Mouse (Mus musculus): ENCODE measurements around the gene Helt. TPM values are rescaled to one million over a fixed set of nuclear protein-coding genes. Genes with fewer than 3 reads are reported as not detected.

The Helt gene
- not detected in 2 replicates for polyA plus RNA-seq (2015; fragmentation: Nextera tagmentation; extraction: Ambion mirVana)

DNA sequence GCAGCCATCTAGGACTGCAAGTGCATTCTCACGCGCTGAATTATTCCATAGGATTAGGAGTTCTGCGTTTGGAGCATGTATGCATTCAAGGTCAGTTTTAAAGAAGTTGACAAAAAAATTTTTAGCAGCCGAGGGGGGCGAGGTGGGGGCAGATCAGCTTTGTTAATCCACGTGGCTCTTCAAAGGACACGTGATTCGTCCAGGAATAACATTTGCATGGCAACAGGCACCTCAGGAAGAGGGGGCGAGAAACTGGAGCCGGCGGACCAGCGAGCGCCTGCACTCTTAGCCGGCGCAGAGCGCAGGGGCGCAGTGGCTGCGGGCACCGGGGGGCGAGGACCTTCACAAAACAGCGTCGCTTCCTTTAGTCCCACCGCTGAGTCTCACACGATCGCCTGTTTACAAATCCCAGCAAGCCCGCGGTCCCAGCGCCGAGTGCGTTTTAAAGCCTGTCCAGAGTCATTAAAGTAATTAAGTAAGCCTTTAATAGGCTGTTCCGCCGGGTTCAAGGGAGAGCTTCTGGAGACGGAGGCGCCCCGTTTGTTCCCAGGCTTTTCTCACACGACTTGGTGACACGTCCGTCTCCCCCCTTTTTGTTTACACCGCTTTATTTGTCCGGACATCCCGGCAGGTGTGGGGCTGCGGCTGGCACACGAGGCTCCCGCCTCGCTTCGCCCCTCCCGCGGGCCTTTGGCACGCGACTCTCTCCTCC lies at the start of gene Helt:
TSS of gene Helt (minus strand) at position 491 of the 712 bp plus-strand sequence.
- no peak within 1 kb of the TSS for H3K4me2 ChIP-seq (replicated peaks; ENCODE audit: low read depth)
- H3K27me3 ChIP-seq (replicated peaks; ENCODE audit: control insufficient read depth, insufficient read depth, low read length), result peaks cover 80% of the 10 kb centered on the region
- H3K27ac ChIP-seq (ENCODE audit: low read depth, low read length), result no peak within 1 kb of the TSS
- no peak for ATAC-seq
- H3K9me3 ChIP-seq (ENCODE audit: control insufficient read depth), result no peaks in the 10 kb centered on the region
- H3K4me3 ChIP-seq (ENCODE audit: low read depth, low read length), result no peak within 1 kb of the TSS
- TF ChIP-seq CTCF (IDR thresholded peaks at IDR 0.05; ENCODE audit: low read depth), result no peak
- H3K36me3 ChIP-seq (ENCODE audit: control insufficient read depth, insufficient read depth), result no peaks in the 10 kb centered on the region
- WGBS, result under 1% methylated on average over 50 of the region's 50 CpGs
- no peak within 1 kb of the TSS for H3K9ac ChIP-seq (ENCODE audit: low read depth, low read length)
- no peaks in the 10 kb centered on the region for H3K4me1 ChIP-seq (replicated peaks; ENCODE audit: control insufficient read depth, insufficient read depth, low read length)

- H3K4me1 ChIP-seq (replicated peaks; ENCODE audit: control insufficient read depth, insufficient read depth, low read length), result no peaks in the 10 kb centered on the region
- no peaks in the 10 kb centered on the region for H3K27me3 ChIP-seq (replicated peaks; ENCODE audit: control insufficient read depth, insufficient read depth, low read length)
- no peak overlapping the region for H3K4me3 ChIP-seq (ENCODE audit: low read depth, low read length)
- 51% methylated on average over 13 of the region's 13 CpGs for WGBS
- TF ChIP-seq CTCF (IDR thresholded peaks at IDR 0.05; ENCODE audit: low read depth), result no peak
- no peak overlapping the region for H3K27ac ChIP-seq (ENCODE audit: low read depth, low read length)
- no peaks in the 10 kb centered on the region for H3K36me3 ChIP-seq (ENCODE audit: control insufficient read depth, insufficient read depth)
- H3K9ac ChIP-seq (ENCODE audit: low read depth, low read length), result no peak overlapping the region
- no peak for ATAC-seq
- H3K4me2 ChIP-seq (replicated peaks; ENCODE audit: low read depth), result no peak overlapping the region
- H3K9me3 ChIP-seq (ENCODE audit: control insufficient read depth), result no peaks in the 10 kb centered on the region
Measured at GRCm38 (mm10) chr8:46342272-46342671, 47.8 kb upstream of the Helt start.

DNA sequence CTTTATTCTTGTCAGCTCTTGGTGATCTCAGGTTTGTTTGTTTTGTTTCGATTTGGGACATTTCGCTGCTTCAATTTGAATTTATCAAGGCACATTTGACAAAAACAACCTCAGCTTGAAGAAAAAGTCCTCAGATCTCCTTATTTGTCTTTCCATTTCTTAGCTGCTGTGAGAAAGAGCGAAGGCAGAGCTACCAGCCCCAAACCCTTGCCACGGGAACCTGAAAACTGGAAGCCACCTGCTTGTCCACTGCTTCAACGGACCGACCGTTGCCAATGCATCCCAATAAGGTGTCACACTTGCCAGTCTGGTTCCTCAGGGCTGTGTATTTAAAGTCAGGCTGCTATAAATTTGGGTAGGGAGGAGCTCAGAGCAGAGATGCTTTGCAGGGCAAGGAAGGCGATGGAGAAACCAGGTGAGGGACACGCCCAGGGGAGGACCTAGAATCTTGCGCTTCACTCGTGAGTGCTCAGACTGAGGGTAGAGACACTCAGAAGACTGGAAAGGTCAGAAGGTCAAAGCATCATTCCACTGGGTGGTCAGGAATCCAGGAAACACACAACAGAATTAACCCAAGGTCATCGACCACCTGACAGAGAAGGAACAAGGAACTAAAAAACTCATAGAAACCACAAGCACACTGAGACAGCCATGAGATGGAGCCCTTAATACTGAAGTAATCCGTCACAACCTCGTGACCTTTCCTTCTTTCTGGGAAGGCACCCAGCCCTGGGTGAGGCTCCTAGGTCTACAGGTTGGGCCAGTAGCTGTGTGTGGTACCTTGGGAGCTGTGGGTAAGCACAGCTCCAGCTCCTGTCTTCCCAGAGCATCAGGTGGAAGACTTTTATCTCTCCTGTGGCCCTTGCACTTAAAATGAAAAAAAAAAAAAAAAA lies 46.2 kb upstream of the Helt start:
- H3K27me3 ChIP-seq (replicated peaks; ENCODE audit: control insufficient read depth, insufficient read depth, low read length), result no peaks in the 10 kb centered on the region
- H3K36me3 ChIP-seq (ENCODE audit: control insufficient read depth, insufficient read depth), result no peaks in the 10 kb centered on the region
- TF ChIP-seq CTCF (IDR thresholded peaks at IDR 0.05; ENCODE audit: low read depth), result 0 out of 2 replicates have a peak, but pooled peaks have one; percentile 4
- WGBS, result 65% methylated on average over 14 of the region's 14 CpGs
- peak; percentile 41; the same call in 1 of the 2 replicates for ATAC-seq
- no peaks in the 10 kb centered on the region for H3K9me3 ChIP-seq (ENCODE audit: control insufficient read depth)
- H3K9ac ChIP-seq (ENCODE audit: low read depth, low read length), result no peak overlapping the region
- H3K27ac ChIP-seq (ENCODE audit: low read depth, low read length), result no peak overlapping the region
- H3K4me3 ChIP-seq (ENCODE audit: low read depth, low read length), result no peak overlapping the region
- no peak overlapping the region for H3K4me2 ChIP-seq (replicated peaks; ENCODE audit: low read depth)
- no peaks in the 10 kb centered on the region for H3K4me1 ChIP-seq (replicated peaks; ENCODE audit: control insufficient read depth, insufficient read depth, low read length)

DNA sequence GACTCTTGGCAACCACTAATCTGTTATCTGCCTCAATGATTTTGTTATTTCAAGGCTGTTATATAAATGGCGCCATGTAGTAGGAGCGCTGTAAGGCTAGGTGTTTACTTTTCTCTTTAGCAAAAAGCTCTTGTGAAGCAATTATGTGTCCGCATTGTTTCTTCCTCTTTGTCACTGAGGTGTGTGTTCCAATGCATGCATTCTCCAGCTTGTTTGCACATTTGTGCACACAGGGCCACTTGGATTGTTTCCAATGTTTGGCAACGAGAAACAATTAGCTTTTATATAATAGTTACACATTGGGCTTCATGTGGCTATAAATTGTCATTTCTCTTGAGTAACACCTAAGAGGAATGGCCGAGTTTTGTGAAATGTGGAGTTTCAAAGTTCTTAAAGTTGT lies 44.8 kb upstream of the Helt start:
- H3K9ac ChIP-seq (ENCODE audit: low read depth, low read length), result no peak overlapping the region
- no peak for TF ChIP-seq CTCF (IDR thresholded peaks at IDR 0.05; ENCODE audit: low read depth)
- no peak overlapping the region for H3K4me2 ChIP-seq (replicated peaks; ENCODE audit: low read depth)
- no peaks in the 10 kb centered on the region for H3K4me1 ChIP-seq (replicated peaks; ENCODE audit: control insufficient read depth, insufficient read depth, low read length)
- no peak overlapping the region for H3K27ac ChIP-seq (ENCODE audit: low read depth, low read length)
- no peak overlapping the region for H3K4me3 ChIP-seq (ENCODE audit: low read depth, low read length)
- ATAC-seq, result no peak
- no peaks in the 10 kb centered on the region for H3K9me3 ChIP-seq (ENCODE audit: control insufficient read depth)
- no peaks in the 10 kb centered on the region for H3K27me3 ChIP-seq (replicated peaks; ENCODE audit: control insufficient read depth, insufficient read depth, low read length)
- no peaks in the 10 kb centered on the region for H3K36me3 ChIP-seq (ENCODE audit: control insufficient read depth, insufficient read depth)
- WGBS, result 78% methylated on average over 5 of the region's 5 CpGs

DNA sequence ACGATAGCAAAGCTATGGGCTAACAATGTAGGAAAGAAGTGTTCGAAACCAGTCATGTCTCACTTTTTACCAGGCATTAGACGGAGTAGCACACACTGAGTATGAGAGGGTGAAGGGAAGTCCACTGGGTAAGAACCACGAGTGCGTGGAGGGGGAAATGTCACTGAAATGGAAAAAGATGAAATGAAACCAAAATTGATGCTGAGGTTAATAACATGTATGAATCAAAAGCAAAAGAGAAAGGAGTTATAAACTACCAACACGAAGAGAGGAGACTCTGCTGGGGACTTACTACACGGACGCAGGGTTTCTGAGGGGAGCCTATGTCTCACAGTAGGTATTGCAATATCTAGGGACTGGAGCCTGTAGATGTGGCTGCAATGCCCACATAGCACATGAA lies 41.9 kb upstream of the Helt start:
- TF ChIP-seq CTCF (IDR thresholded peaks at IDR 0.05; ENCODE audit: low read depth), result no peak
- H3K27ac ChIP-seq (ENCODE audit: low read depth, low read length), result no peak overlapping the region
- H3K4me1 ChIP-seq (replicated peaks; ENCODE audit: control insufficient read depth, insufficient read depth, low read length), result no peaks in the 10 kb centered on the region
- ATAC-seq, result no peak
- H3K4me3 ChIP-seq (ENCODE audit: low read depth, low read length), result no peak overlapping the region
- no peaks in the 10 kb centered on the region for H3K27me3 ChIP-seq (replicated peaks; ENCODE audit: control insufficient read depth, insufficient read depth, low read length)
- H3K9me3 ChIP-seq (ENCODE audit: control insufficient read depth), result no peaks in the 10 kb centered on the region
- no peak overlapping the region for H3K9ac ChIP-seq (ENCODE audit: low read depth, low read length)
- no peaks in the 10 kb centered on the region for H3K36me3 ChIP-seq (ENCODE audit: control insufficient read depth, insufficient read depth)
- 91% methylated on average over 8 of the region's 8 CpGs for whole genome bisulfite sequencing
- H3K4me2 ChIP-seq (replicated peaks; ENCODE audit: low read depth), result no peak overlapping the region

GRCm38 (mm10) chr8:46332389-46333061 lies 38.1 kb upstream of the Helt start:
- no peak for TF ChIP-seq CTCF (IDR thresholded peaks at IDR 0.05; ENCODE audit: low read depth)
- 86% methylated on average over 7 of the region's 7 CpGs for WGBS
- Histone ChIP-seq H3K27ac (ENCODE audit: low read depth, low read length) (no peak overlapping the region), H3K9ac (ENCODE audit: low read depth, low read length) (no peak overlapping the region), H3K4me2 (replicated peaks; ENCODE audit: low read depth) (no peak overlapping the region), H3K36me3 (ENCODE audit: control insufficient read depth, insufficient read depth) (no peaks in the 10 kb centered on the region), H3K4me3 (ENCODE audit: low read depth, low read length) (no peak overlapping the region), H3K27me3 (replicated peaks; ENCODE audit: control insufficient read depth, insufficient read depth, low read length) (no peaks in the 10 kb centered on the region), H3K9me3 (ENCODE audit: control insufficient read depth) (no peaks in the 10 kb centered on the region), H3K4me1 (replicated peaks; ENCODE audit: control insufficient read depth, insufficient read depth, low read length) (0 out of 2 replicates have a peak, but pooled peaks cover 3% of the 10 kb centered on the region)
- ATAC-seq, result peak; percentile 73; the same call in 1 of the 2 replicates

Data from intestine, postnatal 0 days (tissue).